Mouse (Mus musculus): Measurements from ENCODE around the gene Tm9sf4.

- TF ChIP-seq CTCF (IDR thresholded peaks at IDR 0.05; ENCODE audit: borderline replicate concordance, insufficient read depth, low read depth, low read length) (no peak), POLR2A (IDR thresholded peaks at IDR 0.05; ENCODE audit: borderline replicate concordance, insufficient read depth, low read length) (no peak)
These were observed 9.6 kb downstream of the Tm9sf4 start for GRCm38 (mm10) chr2:153170490-153171224.

All from cerebellum, adult 2 months (tissue).